Mouse (Mus musculus) limb, embryonic 11.5 days (tissue): ENCODE results near the gene Tex22. TPM values are rescaled to one million over a fixed set of nuclear protein-coding genes. Genes with fewer than 3 reads are reported as not detected.
A peak's percentile ranks its signal among the peaks of the same experiment; 100 is the strongest.

Experiments
- ATAC-seq: fragments of 200-750 bp; cut with Nextera tagmentation; 2 replicates; pipeline ENCODE4 v1.8.0; 2017; ENCODE audit warnings: low read depth; ENCODE audit not compliant: insufficient number of reproducible peaks, low FRiP score, low TSS enrichment
- DNase-seq: peaks from one replicate; pipeline ENCODE4 v3.0.0-alpha.2; 2015; ENCODE audit warnings: low spot score
- H3K27ac ChIP-seq: fragments of 300-500 bp; sonication (generic); replicated peaks from 2 replicates; pipeline ENCODE4 v1.5.1; 2014; ENCODE audit warnings: low read depth, mild to moderate bottlenecking, low read length
- H3K27me3 ChIP-seq: fragments of 300-500 bp; sonication (generic); 2 replicates; pipeline ENCODE4 v1.6.1; 2014; ENCODE audit warnings: mild to moderate bottlenecking, low read length, mixed read lengths; ENCODE audit not compliant: control insufficient read depth, insufficient read depth
- H3K36me3 ChIP-seq: fragments of 300-500 bp; sonication (generic); 2 replicates; pipeline ENCODE4 v1.6.1; 2014; ENCODE audit warnings: mild to moderate bottlenecking, low read length, moderate library complexity, mixed read lengths; ENCODE audit not compliant: control insufficient read depth, insufficient read depth
- H3K4me1 ChIP-seq: fragments of 300-500 bp; sonication (generic); 2 replicates; pipeline ENCODE4 v1.6.1; 2014; ENCODE audit warnings: low read length, mixed read lengths; ENCODE audit not compliant: control insufficient read depth, insufficient read depth
- H3K4me2 ChIP-seq: fragments of 300-500 bp; sonication (generic); 2 replicates; pipeline ENCODE4 v1.6.1; 2014; ENCODE audit warnings: low read depth, mild to moderate bottlenecking, moderate library complexity; ENCODE audit not compliant: severe bottlenecking
- H3K4me3 ChIP-seq: fragments of 300-500 bp; sonication (generic); 2 replicates; pipeline ENCODE4 v1.5.1; 2014; ENCODE audit warnings: low read depth, low read length
- H3K9ac ChIP-seq: fragments of 300-500 bp; sonication (generic); 2 replicates; pipeline ENCODE4 v1.6.1; 2014; ENCODE audit warnings: mild to moderate bottlenecking, low read length
- H3K9me3 ChIP-seq: fragments of 300-500 bp; sonication (generic); 2 replicates; pipeline ENCODE4 v1.6.1; 2016; ENCODE audit warnings: low read length; ENCODE audit not compliant: control insufficient read depth
- WGBS: fragments of 180-500 bp; shearing (Covaris S2); extraction: QIAGEN DNeasy Blood & Tissue Kit; methylation state at CpG from one replicate; pipeline ENCODE4 v1.1.7; 2014; 5-methylcytosine and 5-hydroxymethylcytosine counted together
- polyA plus RNA-seq: library from polyadenylated mRNA; unstranded; fragments of >200 nt; fragmentation: Nextera tagmentation; extraction: Ambion mirVana; gene quantifications from 2 replicates; pipeline ENCODE4 v1.2.1, GENCODE M21; 2014

The Tex22 gene
- 0.21 TPM in 1 of 2 replicates, not detected in the other for polyA plus RNA-seq

- ATAC-seq (peak; percentile 90), DNase-seq (peak; percentile 86)
- H3K4me3 ChIP-seq, result peak within 1 kb of the TSS; percentile 44
- H3K9me3 ChIP-seq, result no peaks in the 10 kb centered on the region
- no peaks in the 10 kb centered on the region for H3K27me3 ChIP-seq
- peak within 1 kb of the TSS; percentile 91 for H3K4me2 ChIP-seq
- H3K4me1 ChIP-seq, result peaks cover 4% of the 10 kb centered on the region; the same call in 1 of the 2 replicates
- 4% methylated on average over 32 of the region's 32 CpGs for WGBS
- 0 out of 2 replicates have a peak, but pooled peaks cover 3% of the 10 kb centered on the region for H3K36me3 ChIP-seq
- peak within 1 kb of the TSS; percentile 45; the same call in 1 of the 2 replicates for H3K27ac ChIP-seq
- peak within 1 kb of the TSS; percentile 45 for H3K9ac ChIP-seq
Measured at GRCm38 (mm10) chr12:113074329-113075062, at the start of gene Tex22. Gene Tex22 (plus strand): TSS chr12:113074502.

- H3K4me3 ChIP-seq, result no peak overlapping the region
- WGBS, result 100% methylated on average over 1 of the region's 1 CpGs
- H3K4me1 ChIP-seq, result no peaks in the 10 kb centered on the region
- H3K4me2 ChIP-seq, result no peak overlapping the region
- DNase-seq (no peak), ATAC-seq (no peak)
- no peak overlapping the region for H3K9ac ChIP-seq
- H3K9me3 ChIP-seq, result no peaks in the 10 kb centered on the region
- no peaks in the 10 kb centered on the region for H3K27me3 ChIP-seq
- no peak overlapping the region for H3K27ac ChIP-seq
- H3K36me3 ChIP-seq, result no peaks in the 10 kb centered on the region
Measured at GRCm38 (mm10) chr12:113026557-113026956, 47.7 kb upstream of the Tex22 start.

- Histone ChIP-seq H3K4me1 (0 out of 2 replicates have a peak, but pooled peaks cover under 1% of the 10 kb centered on the region), H3K36me3 (no peaks in the 10 kb centered on the region), H3K4me2 (no peak overlapping the region), H3K9me3 (no peaks in the 10 kb centered on the region), H3K4me3 (no peak overlapping the region), H3K27ac (no peak overlapping the region), H3K9ac (no peak overlapping the region), H3K27me3 (no peaks in the 10 kb centered on the region)
- WGBS, result 94% methylated on average over 2 of the region's 2 CpGs
- ATAC-seq (no peak), DNase-seq (no peak)
Measured at GRCm38 (mm10) chr12:113027495-113027894, 46.8 kb upstream of the Tex22 start.

GRCm38 (mm10) chr12:113028067-113028466 is 46.2 kb upstream of the Tex22 start:
- 0 out of 2 replicates have a peak, but pooled peaks cover 3% of the 10 kb centered on the region for H3K4me1 ChIP-seq
- no peaks in the 10 kb centered on the region for H3K27me3 ChIP-seq
- no peaks in the 10 kb centered on the region for H3K9me3 ChIP-seq
- no peak overlapping the region for H3K27ac ChIP-seq
- no peak overlapping the region for H3K4me3 ChIP-seq
- no peak overlapping the region for H3K9ac ChIP-seq
- WGBS, result 77% methylated on average over 5 of the region's 5 CpGs
- no peak overlapping the region for H3K4me2 ChIP-seq
- H3K36me3 ChIP-seq, result no peaks in the 10 kb centered on the region
- DNase-seq (no peak), ATAC-seq (no peak)

GRCm38 (mm10) chr12:113028898-113029297 is 45.4 kb upstream of the Tex22 start:
- DNase-seq, result no peak
- no peak overlapping the region for H3K4me3 ChIP-seq
- H3K36me3 ChIP-seq, result no peaks in the 10 kb centered on the region
- no peak overlapping the region for H3K4me2 ChIP-seq
- WGBS, result 81% methylated on average over 9 of the region's 9 CpGs
- no peak overlapping the region for H3K9ac ChIP-seq
- 0 out of 2 replicates have a peak, but pooled peaks cover 3% of the 10 kb centered on the region for H3K4me1 ChIP-seq
- H3K9me3 ChIP-seq, result no peaks in the 10 kb centered on the region
- no peak overlapping the region for H3K27ac ChIP-seq
- H3K27me3 ChIP-seq, result no peaks in the 10 kb centered on the region
- ATAC-seq, result no peak

- no peak overlapping the region for H3K27ac ChIP-seq
- ATAC-seq (no peak), DNase-seq (no peak)
- H3K4me1 ChIP-seq, result 0 out of 2 replicates have a peak, but pooled peaks cover 3% of the 10 kb centered on the region
- H3K9ac ChIP-seq, result no peak overlapping the region
- H3K4me3 ChIP-seq, result no peak overlapping the region
- H3K27me3 ChIP-seq, result no peaks in the 10 kb centered on the region
- H3K4me2 ChIP-seq, result no peak overlapping the region
- 64% methylated on average over 4 of the region's 4 CpGs for WGBS
- H3K36me3 ChIP-seq, result no peaks in the 10 kb centered on the region
- H3K9me3 ChIP-seq, result no peaks in the 10 kb centered on the region
Measured at GRCm38 (mm10) chr12:113030046-113030445, 44.3 kb upstream of the Tex22 start.

GRCm38 (mm10) chr12:113030993-113031392 is 43.3 kb upstream of the Tex22 start:
- Histone ChIP-seq H3K4me1 (0 out of 2 replicates have a peak, but pooled peaks cover 3% of the 10 kb centered on the region), H3K36me3 (no peaks in the 10 kb centered on the region), H3K4me2 (no peak overlapping the region), H3K27me3 (no peaks in the 10 kb centered on the region), H3K9ac (no peak overlapping the region), H3K9me3 (no peaks in the 10 kb centered on the region), H3K4me3 (no peak overlapping the region), H3K27ac (no peak overlapping the region)
- no peak for DNase-seq
- no peak for ATAC-seq
- 89% methylated on average over 9 of the region's 9 CpGs for WGBS

GRCm38 (mm10) chr12:113031441-113031840 is 42.9 kb upstream of the Tex22 start:
- DNase-seq, result no peak
- Histone ChIP-seq H3K27me3 (no peaks in the 10 kb centered on the region), H3K27ac (no peak overlapping the region), H3K4me3 (no peak overlapping the region), H3K4me1 (0 out of 2 replicates have a peak, but pooled peaks cover 3% of the 10 kb centered on the region), H3K36me3 (no peaks in the 10 kb centered on the region), H3K4me2 (no peak overlapping the region), H3K9ac (no peak overlapping the region), H3K9me3 (no peaks in the 10 kb centered on the region)
- no peak for ATAC-seq
- 93% methylated on average over 6 of the region's 6 CpGs for WGBS
